Mouse (Mus musculus) embryo, embryonic 9.5 days (tissue): Measurements from ENCODE around the gene Pdcd1lg2.
"Not testable (repeated sequence)": the region's sequence is repeated elsewhere in the genome, so short reads cannot be mapped to it uniquely, and the experiment has no call there.

Experiments
- DNase-seq: peaks from one replicate; pipeline ENCODE4 v3.0.0-alpha.2; 2017; ENCODE audit errors: extremely low spot score

Pdcd1lg2 gene

GRCm38 (mm10) chr19:29383368-29383767 is 27.4 kb upstream of the Pdcd1lg2 start:
- no peak for DNase-seq

GRCm38 (mm10) chr19:29384412-29384811 is 26.3 kb upstream of the Pdcd1lg2 start:
- no peak for DNase-seq

- DNase-seq, result no peak
These were observed 25.7 kb upstream of the Pdcd1lg2 start for GRCm38 (mm10) chr19:29384994-29385393.

GRCm38 (mm10) chr19:29385822-29386221 is 24.9 kb upstream of the Pdcd1lg2 start:
- DNase-seq, result no peak

GRCm38 (mm10) chr19:29388818-29389217 is 21.9 kb upstream of the Pdcd1lg2 start:
- DNase-seq, result no peak

GRCm38 (mm10) chr19:29390483-29390882 is 20.2 kb upstream of the Pdcd1lg2 start:
- no peak for DNase-seq

GRCm38 (mm10) chr19:29391279-29391678 is 19.4 kb upstream of the Pdcd1lg2 start:
- no peak for DNase-seq

- no peak for DNase-seq
These were observed 17.4 kb upstream of the Pdcd1lg2 start for GRCm38 (mm10) chr19:29393333-29393732.

GRCm38 (mm10) chr19:29394721-29395120 is 16.0 kb upstream of the Pdcd1lg2 start:
- DNase-seq, result no peak

GRCm38 (mm10) chr19:29396353-29396752 is 14.4 kb upstream of the Pdcd1lg2 start:
- DNase-seq, result no peak

GRCm38 (mm10) chr19:29399786-29400185 is 10.9 kb upstream of the Pdcd1lg2 start:
- no peak for DNase-seq

- DNase-seq, result no peak
These were observed 10.3 kb upstream of the Pdcd1lg2 start for GRCm38 (mm10) chr19:29400466-29400865.

GRCm38 (mm10) chr19:29402621-29403020 is 8.1 kb upstream of the Pdcd1lg2 start:
- DNase-seq, result no peak

GRCm38 (mm10) chr19:29403251-29403650 is 7.5 kb upstream of the Pdcd1lg2 start:
- no peak for DNase-seq

GRCm38 (mm10) chr19:29405388-29405787 is 5.3 kb upstream of the Pdcd1lg2 start:
- no peak for DNase-seq

- DNase-seq, result no peak
These were observed 4.4 kb upstream of the Pdcd1lg2 start for GRCm38 (mm10) chr19:29406042-29407017.

- DNase-seq, result no peak
These were observed 2.0 kb downstream of the Pdcd1lg2 start for GRCm38 (mm10) chr19:29412476-29413420.

GRCm38 (mm10) chr19:29414513-29414912 is 3.8 kb downstream of the Pdcd1lg2 start:
- DNase-seq, result no peak

GRCm38 (mm10) chr19:29414917-29415316 is 4.2 kb downstream of the Pdcd1lg2 start:
- not testable (repeated sequence) for DNase-seq

GRCm38 (mm10) chr19:29416393-29416902 is 5.7 kb downstream of the Pdcd1lg2 start:
- no peak for DNase-seq

GRCm38 (mm10) chr19:29417188-29417587 is 6.5 kb downstream of the Pdcd1lg2 start:
- no peak for DNase-seq

GRCm38 (mm10) chr19:29417894-29418293 is 7.2 kb downstream of the Pdcd1lg2 start:
- no peak for DNase-seq
